Mouse (Mus musculus): ENCODE measurements around the gene Gm47985. TPM values are rescaled to one million over a fixed set of nuclear protein-coding genes. Genes with fewer than 3 reads are reported as not detected.

The Gm47985 gene
- polyA plus RNA-seq, 2 experiments, result 0.08 TPM; not detected in 1

- DNase-seq (ENCODE audit: low spot score), result no peak
- 30% methylated on average over 12 of the region's 12 CpGs for WGBS
- Histone ChIP-seq H3K4me2 (replicated peaks; ENCODE audit: low read depth, low read length, severe bottlenecking) (no peak overlapping the region), H3K27me3 (ENCODE audit: control insufficient read depth, insufficient read depth, low read length) (no peaks in the 10 kb centered on the region), H3K9ac (ENCODE audit: low read depth, low read length, severe bottlenecking) (no peak overlapping the region), H3K9me3 (ENCODE audit: control insufficient read depth, low read length) (no peaks in the 10 kb centered on the region), H3K4me1 (ENCODE audit: control insufficient read depth, insufficient read depth, low read length) (peaks cover 8% of the 10 kb centered on the region), H3K4me3 (replicated peaks; ENCODE audit: low read length) (no peak overlapping the region), H3K36me3 (ENCODE audit: control insufficient read depth, insufficient read depth, low read length) (no peaks in the 10 kb centered on the region), H3K27ac (replicated peaks; ENCODE audit: low read depth, low read length) (no peak overlapping the region)
- no peak for ATAC-seq (ENCODE audit: low FRiP score, low read depth)
- no peak for TF ChIP-seq POLR2A (IDR thresholded peaks at IDR 0.05; ENCODE audit: borderline replicate concordance, extremely low read depth, insufficient read depth, insufficient read length)
These were observed 14.9 kb upstream of the Gm47985 start for GRCm38 (mm10) chr1:151167297-151168047.

- WGBS, result 70% methylated on average over 3 of the region's 3 CpGs
- no peak for TF ChIP-seq POLR2A (IDR thresholded peaks at IDR 0.05; ENCODE audit: borderline replicate concordance, extremely low read depth, insufficient read depth, insufficient read length)
These were observed 13.7 kb upstream of the Gm47985 start for GRCm38 (mm10) chr1:151168637-151169036.

GRCm38 (mm10) chr1:151171572-151172461, 10.5 kb upstream of the Gm47985 start:
- H3K27ac ChIP-seq (replicated peaks; ENCODE audit: low read depth, low read length), result no peak overlapping the region
- DNase-seq (ENCODE audit: low spot score), result no peak
- H3K36me3 ChIP-seq (ENCODE audit: control insufficient read depth, insufficient read depth, low read length), result no peaks in the 10 kb centered on the region
- peaks cover 8% of the 10 kb centered on the region for H3K4me1 ChIP-seq (ENCODE audit: control insufficient read depth, insufficient read depth, low read length)
- H3K27me3 ChIP-seq (ENCODE audit: control insufficient read depth, insufficient read depth, low read length), result no peaks in the 10 kb centered on the region
- H3K9me3 ChIP-seq (ENCODE audit: control insufficient read depth, low read length), result no peaks in the 10 kb centered on the region
- no peak overlapping the region for H3K4me3 ChIP-seq (replicated peaks; ENCODE audit: low read length)
- 85% methylated on average over 2 of the region's 2 CpGs for WGBS
- no peak for TF ChIP-seq POLR2A (IDR thresholded peaks at IDR 0.05; ENCODE audit: borderline replicate concordance, extremely low read depth, insufficient read depth, insufficient read length)
- no peak overlapping the region for H3K4me2 ChIP-seq (replicated peaks; ENCODE audit: low read depth, low read length, severe bottlenecking)
- no peak overlapping the region for H3K9ac ChIP-seq (ENCODE audit: low read depth, low read length, severe bottlenecking)
- ATAC-seq (ENCODE audit: low FRiP score, low read depth), result no peak

More at GRCm38 (mm10) chr1:151168637-151169036, 13.7 kb upstream of the Gm47985 start:
- DNase-seq (ENCODE audit: low spot score) (no peak), ATAC-seq (ENCODE audit: low FRiP score, low read depth) (no peak)
- no peaks in the 10 kb centered on the region for H3K36me3 ChIP-seq (ENCODE audit: control insufficient read depth, insufficient read depth, low read length)
- H3K27me3 ChIP-seq (ENCODE audit: control insufficient read depth, insufficient read depth, low read length), result no peaks in the 10 kb centered on the region
- H3K9ac ChIP-seq (ENCODE audit: low read depth, low read length, severe bottlenecking), result no peak overlapping the region
- no peak overlapping the region for H3K4me3 ChIP-seq (replicated peaks; ENCODE audit: low read length)
- no peaks in the 10 kb centered on the region for H3K9me3 ChIP-seq (ENCODE audit: control insufficient read depth, low read length)
- no peak overlapping the region for H3K27ac ChIP-seq (replicated peaks; ENCODE audit: low read depth, low read length)
- H3K4me2 ChIP-seq (replicated peaks; ENCODE audit: low read depth, low read length, severe bottlenecking), result no peak overlapping the region
- peaks cover 8% of the 10 kb centered on the region for H3K4me1 ChIP-seq (ENCODE audit: control insufficient read depth, insufficient read depth, low read length)

GRCm38 (mm10) chr1:151177030-151177936, 5.1 kb upstream of the Gm47985 start:
- Histone ChIP-seq H3K27me3 (ENCODE audit: control insufficient read depth, insufficient read depth, low read length) (no peaks in the 10 kb centered on the region), H3K9me3 (ENCODE audit: control insufficient read depth, low read length) (no peaks in the 10 kb centered on the region), H3K4me1 (ENCODE audit: control insufficient read depth, insufficient read depth, low read length) (no peaks in the 10 kb centered on the region), H3K9ac (ENCODE audit: low read depth, low read length, severe bottlenecking) (no peak overlapping the region), H3K36me3 (ENCODE audit: control insufficient read depth, insufficient read depth, low read length) (no peaks in the 10 kb centered on the region), H3K27ac (replicated peaks; ENCODE audit: low read depth, low read length) (no peak overlapping the region), H3K4me2 (replicated peaks; ENCODE audit: low read depth, low read length, severe bottlenecking) (peak overlapping the region; percentile 45), H3K4me3 (replicated peaks; ENCODE audit: low read length) (peak overlapping the region; percentile 21)
- TF ChIP-seq POLR2A (IDR thresholded peaks at IDR 0.05; ENCODE audit: borderline replicate concordance, extremely low read depth, insufficient read depth, insufficient read length), result no peak
- WGBS, result 11% methylated on average over 9 of the region's 10 CpGs
- ATAC-seq (ENCODE audit: low FRiP score, low read depth) (peak; percentile 70; the same call in 1 of the 2 replicates), DNase-seq (ENCODE audit: low spot score) (no peak)

All from limb, embryonic 14.5 days (tissue).